Mouse (Mus musculus): ENCODE results near the gene Paf1.

GRCm38 (mm10) chr7:28440739-28441138, 48.0 kb downstream of the Paf1 start:
- TF ChIP-seq ELF1 (IDR thresholded peaks at IDR 0.05; ENCODE audit: low read depth, low read length) (no peak), MAFK (IDR thresholded peaks at IDR 0.05; ENCODE audit: borderline replicate concordance, low read depth, low read length) (no peak)

All from MEL (cell line).